Mouse (Mus musculus) bone marrow macrophage, adult 2 months (primary cell): ENCODE measurements around the gene Hcn2.

Experiments
- CTCF ChIP-seq: IDR thresholded peaks from 2 replicates; pipeline ENCODE4 v1.5.1; 2012; ENCODE audit warnings: low read depth, mild to moderate bottlenecking, low read length, moderate library complexity
- POLR2A ChIP-seq: IDR thresholded peaks from 2 replicates; pipeline ENCODE4 v1.6.1; 2012; ENCODE audit warnings: mild to moderate bottlenecking, low read depth, low read length, borderline replicate concordance

- no peak for TF ChIP-seq POLR2A
- TF ChIP-seq CTCF, result no peak
These were observed 28.9 kb upstream of the Hcn2 start for GRCm38 (mm10) chr10:79687513-79687912.
